Mouse (Mus musculus): ENCODE measurements at regions not wholly inside any gene's neighbourhood (a gene's known extent, or its start where the extent isn't known, plus 50 kb on each side); places are given as distances from the start of the nearest gene placed in this dataset.
"Not testable (repeated sequence)": the region's sequence is repeated elsewhere in the genome, so short reads cannot be mapped to it uniquely, and the experiment has no call there.

DNA sequence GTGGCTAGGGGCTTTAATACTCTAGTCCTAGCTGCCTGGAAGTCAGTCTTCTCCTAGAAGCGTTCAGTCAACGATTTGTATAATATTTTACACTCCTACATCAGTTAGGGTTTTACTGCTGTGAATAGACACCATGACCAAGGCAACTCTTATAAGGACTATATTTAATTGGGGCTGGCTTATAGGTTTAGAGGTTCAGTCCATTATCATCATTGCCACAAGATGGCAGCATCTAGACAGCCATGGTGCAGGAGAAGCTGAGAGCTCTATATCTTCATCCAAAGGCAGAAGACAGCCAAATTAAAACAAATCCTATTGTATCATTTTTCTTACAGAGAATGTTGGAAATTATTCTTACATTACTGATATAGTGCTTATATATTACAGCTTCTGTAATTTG lies 167.0 kb upstream of the Ndn start:
- DNase-seq: peak; percentile 2

DNA sequence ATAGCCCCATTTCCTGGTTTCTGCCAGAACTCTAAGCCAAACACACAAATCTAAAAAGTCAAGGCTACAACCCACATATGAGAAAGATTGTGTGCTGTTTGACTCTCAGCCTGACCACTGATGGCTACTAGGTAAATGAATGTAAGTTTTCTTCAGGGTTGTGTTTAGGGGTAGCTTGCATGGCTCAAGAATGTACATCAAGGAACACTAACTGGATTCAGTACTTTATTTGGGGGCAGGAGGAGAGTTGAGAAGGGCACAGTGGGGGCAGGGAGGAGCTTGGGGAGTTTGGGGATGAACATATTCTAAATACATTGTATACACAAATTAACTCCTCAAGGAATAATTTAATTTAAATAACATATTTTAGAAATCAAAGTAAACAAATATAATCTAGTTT lies 137.8 kb upstream of the Ndn start:
- DNase-seq: no peak

DNA sequence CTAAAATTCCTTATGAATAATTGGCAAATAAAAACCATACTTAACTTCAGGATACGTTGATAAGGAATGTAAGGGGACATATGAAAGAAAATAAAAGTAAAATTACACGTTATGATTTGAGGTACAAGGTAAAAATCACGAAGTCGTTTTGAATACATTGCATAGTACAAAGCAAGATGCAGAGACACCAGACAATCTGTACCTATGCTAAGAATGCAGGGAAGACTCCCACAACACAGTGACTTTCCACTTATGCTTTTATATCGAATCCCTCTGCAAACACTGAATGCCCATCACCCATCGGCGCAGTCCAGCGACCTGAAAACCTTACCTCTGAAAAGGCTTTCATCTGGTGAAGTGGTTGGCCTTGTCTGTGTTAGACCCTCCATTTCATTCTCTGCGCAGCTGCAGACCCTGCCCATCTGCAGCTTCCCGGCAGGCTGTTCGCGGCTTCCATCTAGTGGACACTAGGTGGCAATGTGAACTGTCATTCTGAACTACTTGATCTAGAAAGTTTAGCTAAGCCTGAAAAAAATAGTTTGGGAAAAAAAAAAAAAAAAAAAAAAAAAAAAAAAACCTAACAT lies 137.2 kb upstream of the Ndn start:
- peak; percentile 3 for DNase-seq

DNA sequence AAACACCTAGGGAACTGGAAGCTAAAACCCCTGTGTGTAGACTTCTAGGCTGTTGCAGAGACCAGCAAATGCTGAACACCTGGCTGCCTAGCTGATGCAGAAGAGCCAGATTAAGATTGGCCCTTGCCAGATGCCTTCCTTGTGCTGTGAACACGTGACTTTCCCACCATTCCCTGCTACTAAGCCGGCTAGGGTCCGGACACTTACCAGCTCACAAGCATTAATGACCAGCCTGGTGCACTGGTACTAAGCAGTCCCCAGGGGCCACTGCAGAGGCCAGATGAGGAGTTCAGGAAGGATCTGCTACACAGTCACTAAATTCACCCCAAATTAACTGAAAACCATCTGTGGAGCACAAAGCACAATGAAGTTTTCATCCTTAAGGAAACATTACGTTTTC lies 121.2 kb upstream of the Ndn start:
- no peak for DNase-seq

DNA sequence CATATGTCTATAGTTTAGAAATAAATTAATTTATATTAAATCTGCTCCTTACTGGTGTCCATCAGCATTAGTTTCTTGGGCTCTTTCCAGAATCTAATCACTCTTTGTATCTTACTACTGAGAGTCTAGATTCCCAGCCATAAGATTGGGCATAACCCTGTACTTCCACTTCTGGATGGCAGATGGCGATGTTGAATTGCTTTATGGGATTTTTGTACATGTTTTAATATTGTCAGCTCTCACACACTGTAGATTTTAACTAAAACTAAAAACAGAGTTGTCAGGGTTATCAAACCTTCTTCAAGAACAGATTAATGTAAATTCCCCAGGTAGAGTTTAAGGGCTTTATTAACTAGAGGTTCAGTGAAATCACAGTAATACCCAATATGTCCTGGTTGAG lies 118.6 kb upstream of the Ndn start:
- peak; percentile 15 for DNase-seq

DNA sequence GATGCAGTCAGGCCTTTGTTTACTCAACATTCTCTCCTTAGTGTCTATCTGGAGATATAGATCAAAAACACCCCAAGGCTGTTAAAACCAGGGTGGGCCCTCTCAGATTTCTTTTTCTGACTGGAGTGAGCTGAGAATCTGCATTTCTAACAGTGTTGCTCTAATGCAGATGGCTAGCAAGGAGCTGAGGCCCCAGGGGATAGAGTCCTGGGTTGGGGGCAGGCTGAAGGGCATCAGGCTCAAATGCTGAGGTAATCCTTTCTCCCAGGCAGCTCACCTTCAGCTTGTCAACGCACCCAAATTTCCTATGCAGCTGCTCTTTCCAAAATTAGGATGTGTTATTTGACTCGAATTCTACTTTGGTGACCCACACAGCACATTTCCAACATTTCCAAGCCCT lies 115.7 kb upstream of the Ndn start:
- no peak for DNase-seq

DNA sequence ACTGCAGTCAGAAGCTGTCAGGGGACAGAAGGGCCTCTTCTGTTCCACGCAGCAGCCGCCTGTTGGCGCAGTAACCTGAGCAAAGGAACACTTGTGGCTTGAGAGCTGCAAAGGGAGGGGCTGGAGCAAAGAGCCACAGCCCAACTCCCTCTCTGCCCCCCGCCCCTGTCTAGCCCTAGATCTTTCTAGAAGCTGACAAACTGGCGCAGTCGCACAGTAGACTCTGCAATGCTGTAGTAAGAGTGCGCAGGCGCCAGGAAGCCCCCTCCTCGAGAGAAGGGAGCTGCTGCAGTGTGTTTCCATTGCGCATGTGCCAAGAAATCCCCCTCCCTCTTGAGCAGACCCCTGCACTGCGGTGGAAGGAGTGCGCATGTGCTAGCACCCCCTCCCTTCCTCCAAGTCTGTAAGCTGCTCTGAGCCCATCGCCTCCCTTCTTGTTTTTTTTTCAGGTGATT lies 115.2 kb upstream of the Ndn start:
- DNase-seq: peak; percentile 12

DNA sequence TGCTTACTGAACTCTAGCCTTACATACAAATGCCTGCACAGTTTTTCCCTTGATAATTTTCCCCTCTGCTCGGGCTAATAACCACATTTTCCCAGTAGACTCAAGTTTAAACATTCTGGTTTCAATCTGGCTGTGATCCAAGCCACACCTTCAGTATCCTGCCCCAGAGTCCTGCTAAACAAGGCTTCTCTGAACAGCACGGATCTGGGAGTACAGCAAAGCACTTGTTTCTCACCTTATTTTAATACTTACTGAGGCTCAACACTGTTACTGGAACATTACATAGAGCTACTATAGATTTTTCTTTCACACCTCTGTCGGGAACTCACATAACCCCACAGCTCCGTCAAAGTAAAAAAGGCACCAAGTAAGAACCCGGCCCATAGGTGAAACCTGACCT lies 114.3 kb upstream of the Ndn start:
- no peak for DNase-seq

DNA sequence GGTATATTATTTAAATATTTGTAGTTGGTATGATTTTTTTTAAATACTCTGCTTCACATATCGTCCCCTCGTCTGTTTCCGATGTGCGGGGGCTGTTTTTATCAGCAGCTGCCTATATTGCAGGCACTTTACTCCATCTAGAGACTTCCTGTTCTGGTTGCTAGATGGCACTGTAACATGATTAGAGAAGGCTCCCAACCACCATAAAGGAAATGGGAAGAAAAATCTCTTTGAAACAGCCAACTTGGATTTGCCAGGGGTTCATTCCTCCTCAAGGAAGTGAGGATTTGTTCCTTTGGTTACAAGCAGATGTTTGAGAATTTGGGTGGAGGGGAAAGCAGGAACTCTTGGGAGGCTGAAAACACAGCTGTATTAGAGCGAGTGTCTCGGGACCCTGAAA lies 112.3 kb upstream of the Ndn start:
- DNase-seq: no peak

DNA sequence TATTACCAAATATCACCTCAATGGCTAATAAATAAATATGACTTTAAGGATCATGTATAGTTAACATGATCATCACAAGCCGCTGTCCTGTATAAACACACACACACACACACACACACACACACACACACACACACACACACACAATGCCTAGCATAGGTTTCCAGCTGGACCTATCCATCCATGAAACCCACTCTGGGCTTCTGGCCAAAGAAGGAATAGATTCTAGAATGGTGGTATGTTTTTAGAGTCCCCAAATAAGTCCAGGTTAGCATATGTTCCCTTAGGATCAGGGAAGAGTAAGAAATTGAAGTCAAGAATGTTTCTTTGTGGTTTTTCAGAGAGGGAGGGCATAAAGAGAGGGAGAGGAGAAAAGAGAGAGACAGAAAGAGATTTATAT lies 110.6 kb upstream of the Ndn start:
- no peak for DNase-seq

DNA sequence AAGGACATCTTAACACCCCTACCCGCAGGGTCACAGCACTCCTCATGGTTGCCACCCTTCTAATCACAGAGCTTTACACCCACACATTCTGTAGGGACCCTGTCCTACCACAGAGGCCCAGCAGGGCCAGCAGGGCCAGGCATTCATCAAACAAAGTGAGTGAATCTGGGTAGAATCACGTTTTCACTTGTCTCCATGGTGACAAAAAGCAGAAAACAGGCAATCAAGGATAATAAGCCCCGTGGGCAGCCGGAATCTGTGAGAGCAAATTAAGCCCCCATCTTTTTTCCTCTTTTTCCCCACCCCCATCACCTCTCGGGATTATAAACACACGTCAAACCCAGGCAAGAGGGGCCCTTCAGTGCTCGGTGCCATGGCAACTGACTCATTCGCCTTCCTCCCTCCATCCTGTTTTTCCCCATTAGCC lies 84.7 kb upstream of the Ndn start:
- DNase-seq: no peak

DNA sequence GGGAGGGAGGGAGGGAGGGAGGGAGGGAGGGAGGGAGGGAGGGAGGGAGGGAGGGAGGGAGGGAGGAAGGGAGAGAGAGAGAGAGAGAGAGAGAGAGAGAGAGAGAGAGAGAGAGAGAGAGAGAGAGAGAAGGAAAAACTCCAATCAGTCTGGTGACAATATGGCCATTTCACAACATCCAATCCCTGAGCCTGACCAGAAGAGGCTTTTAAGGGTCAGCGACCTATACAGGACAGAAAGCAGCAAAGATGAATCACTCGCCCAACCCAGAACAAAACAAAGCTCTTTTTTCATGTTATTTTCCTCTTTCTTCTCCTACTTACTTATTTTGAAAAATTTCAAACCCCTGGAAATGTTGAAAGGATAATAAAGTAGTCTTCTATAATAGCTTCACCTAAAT lies 84.2 kb upstream of the Ndn start:
- not testable (repeated sequence) for DNase-seq

DNA sequence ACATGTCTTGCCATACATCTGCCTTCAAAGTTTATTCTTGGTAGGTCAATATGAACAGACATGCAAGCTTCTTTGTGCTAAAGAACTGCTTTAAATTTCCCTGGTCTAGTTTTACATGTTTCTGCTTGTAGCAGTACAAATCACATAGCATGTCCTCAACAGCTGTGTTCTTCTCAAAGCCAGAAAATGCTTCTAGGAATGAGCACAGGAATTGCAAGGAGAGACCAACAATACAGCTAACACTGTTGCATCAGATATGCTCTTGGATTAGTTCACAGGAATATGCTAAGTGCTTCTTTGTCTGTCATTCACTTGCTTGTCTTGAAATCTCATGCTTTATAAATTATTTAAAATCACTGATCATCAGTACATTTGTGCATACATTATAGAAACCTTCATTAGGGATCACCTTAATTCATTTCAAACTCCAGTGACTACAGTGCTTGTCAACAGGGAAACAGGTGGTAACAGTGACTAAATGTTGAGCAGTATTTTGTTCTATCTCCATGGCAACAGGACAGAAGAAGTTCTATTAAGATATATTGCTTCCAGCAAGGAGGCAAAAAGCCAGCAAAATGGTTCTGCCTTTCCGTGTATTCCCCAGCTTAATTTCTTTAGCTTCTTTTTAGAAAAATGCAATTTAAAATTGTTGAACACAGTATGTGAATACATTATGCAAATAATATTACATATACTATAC lies 77.1 kb upstream of the Ndn start:
- no peak for DNase-seq

DNA sequence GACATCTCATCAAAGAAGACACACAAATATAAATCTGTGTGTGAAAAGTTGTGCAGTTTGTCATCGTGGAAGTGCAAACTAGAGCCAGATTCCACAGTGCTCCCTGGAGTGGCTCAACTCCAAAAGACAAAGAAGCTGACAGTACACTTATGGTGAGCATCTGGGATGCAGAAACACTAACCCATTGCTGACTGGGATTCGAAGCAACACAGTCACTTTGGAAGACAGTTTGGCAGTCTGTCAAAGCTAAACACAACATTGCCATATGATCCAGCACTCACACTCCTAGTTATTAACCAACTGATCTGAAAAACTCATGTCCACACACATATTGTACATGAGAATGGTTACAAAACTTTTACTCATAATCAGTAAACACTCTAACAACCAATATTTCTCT lies 70.2 kb upstream of the Ndn start:
- DNase-seq: no peak

DNA sequence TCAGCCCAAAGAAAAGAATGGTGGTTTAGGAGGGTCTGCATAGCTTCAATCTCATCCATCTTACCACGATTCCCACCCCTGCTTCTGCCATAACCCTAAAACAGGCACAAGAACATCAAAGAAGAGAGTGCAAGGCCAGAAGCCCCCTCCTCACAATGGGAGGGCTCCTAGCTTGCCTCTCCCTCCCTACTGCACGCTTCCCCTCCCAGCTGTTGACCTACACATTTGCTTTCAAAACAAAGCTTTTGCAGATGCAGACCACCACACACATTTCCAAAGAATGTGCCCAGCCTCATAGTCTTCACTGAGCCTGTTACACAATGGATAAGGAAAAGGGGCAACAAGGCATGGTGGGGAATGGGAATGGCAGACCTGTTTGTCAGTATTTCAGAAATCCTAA lies 67.9 kb upstream of the Ndn start:
- DNase-seq: no peak

DNA sequence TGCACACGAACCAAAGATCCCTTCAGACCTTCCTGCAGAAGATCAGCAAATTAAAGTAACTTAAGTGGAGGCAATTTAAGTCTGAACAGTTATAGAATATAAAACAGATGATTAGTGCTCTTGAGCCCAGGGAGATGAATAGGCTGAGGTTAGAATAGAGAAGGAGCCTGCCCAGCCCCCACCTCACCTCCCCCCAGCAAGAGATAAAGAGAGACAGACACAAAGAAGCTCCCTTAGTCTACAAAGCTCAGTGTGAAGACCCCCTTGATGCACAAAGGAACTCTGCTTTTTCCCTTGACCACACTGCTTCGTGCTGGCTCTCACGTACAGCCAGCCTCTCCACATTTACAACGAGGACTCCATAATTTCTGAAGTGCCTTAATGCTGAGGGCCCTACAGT lies 67.3 kb upstream of the Ndn start:
- DNase-seq: no peak

All from lung, postnatal 10 days (tissue).